Mouse (Mus musculus): ENCODE measurements around the gene Fgfr2. TPM values are rescaled to one million over a fixed set of nuclear protein-coding genes. Genes with fewer than 3 reads are reported as not detected.

Fgfr2 gene
- polyA plus RNA-seq, 1 experiment from 2014 or later: not detected

DNA sequence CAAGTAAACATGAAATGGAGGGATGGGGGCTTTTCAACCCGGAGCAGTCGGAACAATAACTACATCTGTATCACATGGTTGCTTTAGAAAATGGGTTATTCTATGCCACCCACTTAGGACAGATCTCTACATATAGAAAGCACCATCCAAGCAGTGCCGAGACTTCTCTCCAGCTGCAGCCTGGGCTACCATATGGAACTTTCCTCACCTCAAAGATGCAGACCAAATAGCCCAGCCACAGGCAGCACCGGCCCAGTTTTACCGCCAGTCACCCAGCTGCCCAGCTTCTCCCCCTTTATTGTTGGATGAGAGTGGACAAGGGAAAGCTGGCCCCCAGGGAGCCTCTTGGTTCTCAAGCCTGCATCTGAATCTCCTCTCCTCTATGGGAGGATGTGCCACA, 1172.0 kb downstream of the Fgfr2 start:
- 86% methylated on average over 5 of the region's 5 CpGs for WGBS (ENCODE audit: missing documents)
- H3K36me3 ChIP-seq (ENCODE audit: inconsistent target): no peaks in the 10 kb centered on the region
- H3K4me3 ChIP-seq (ENCODE audit: inconsistent target): no peak overlapping the region
- no peaks in the 10 kb centered on the region for H3K79me2 ChIP-seq (ENCODE audit: inconsistent target)
- H3K27ac ChIP-seq: no peak overlapping the region

DNA sequence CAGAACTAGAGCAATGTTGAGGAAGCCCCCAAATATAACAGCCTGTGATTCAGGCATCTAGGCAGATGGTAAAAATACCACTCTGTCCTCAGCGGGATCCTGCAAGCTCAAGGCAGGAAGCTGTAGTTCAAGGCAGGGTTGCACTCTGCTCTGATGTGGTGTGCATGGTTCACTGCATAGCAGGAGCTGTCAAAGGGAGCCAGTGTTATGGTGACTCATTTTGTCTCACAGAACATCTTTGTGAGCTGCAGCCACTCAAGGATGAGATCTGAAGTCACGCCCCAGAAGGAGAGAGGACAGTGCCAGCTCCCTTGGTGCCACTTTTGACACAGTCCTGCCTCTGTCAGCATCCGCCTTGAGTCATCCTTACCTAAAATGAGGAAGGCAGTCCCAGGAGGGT, 1185.5 kb downstream of the Fgfr2 start:
- H3K79me2 ChIP-seq (ENCODE audit: inconsistent target): no peaks in the 10 kb centered on the region
- no peak overlapping the region for H3K4me3 ChIP-seq (ENCODE audit: inconsistent target)
- no peaks in the 10 kb centered on the region for H3K36me3 ChIP-seq (ENCODE audit: inconsistent target)
- no peak overlapping the region for H3K27ac ChIP-seq
- WGBS (ENCODE audit: missing documents): 70% methylated on average over 3 of the region's 3 CpGs

GRCm38 (mm10) chr7:131927288-131928050, 1195.7 kb downstream of the Fgfr2 start:
- Histone ChIP-seq H3K4me3 (ENCODE audit: inconsistent target) (no peak overlapping the region), H3K27ac (no peak overlapping the region), H3K79me2 (ENCODE audit: inconsistent target) (no peaks in the 10 kb centered on the region), H3K36me3 (ENCODE audit: inconsistent target) (no peaks in the 10 kb centered on the region)
- 63% methylated on average over 9 of the region's 9 CpGs for whole genome bisulfite sequencing (ENCODE audit: missing documents)

- Histone ChIP-seq H3K79me2 (ENCODE audit: inconsistent target) (no peaks in the 10 kb centered on the region), H3K4me3 (ENCODE audit: inconsistent target) (no peak overlapping the region), H3K36me3 (ENCODE audit: inconsistent target) (no peaks in the 10 kb centered on the region), H3K27ac (no peak overlapping the region)
- 53% methylated on average over 7 of the region's 7 CpGs for WGBS (ENCODE audit: missing documents)
These were observed 1205.8 kb downstream of the Fgfr2 start for GRCm38 (mm10) chr7:131917384-131917783.

GRCm38 (mm10) chr7:131909611-131910010, 1213.5 kb downstream of the Fgfr2 start:
- H3K27ac ChIP-seq: no peak overlapping the region
- 78% methylated on average over 4 of the region's 4 CpGs for WGBS (ENCODE audit: missing documents)
- no peak overlapping the region for H3K4me3 ChIP-seq (ENCODE audit: inconsistent target)
- no peaks in the 10 kb centered on the region for H3K79me2 ChIP-seq (ENCODE audit: inconsistent target)
- no peaks in the 10 kb centered on the region for H3K36me3 ChIP-seq (ENCODE audit: inconsistent target)

DNA sequence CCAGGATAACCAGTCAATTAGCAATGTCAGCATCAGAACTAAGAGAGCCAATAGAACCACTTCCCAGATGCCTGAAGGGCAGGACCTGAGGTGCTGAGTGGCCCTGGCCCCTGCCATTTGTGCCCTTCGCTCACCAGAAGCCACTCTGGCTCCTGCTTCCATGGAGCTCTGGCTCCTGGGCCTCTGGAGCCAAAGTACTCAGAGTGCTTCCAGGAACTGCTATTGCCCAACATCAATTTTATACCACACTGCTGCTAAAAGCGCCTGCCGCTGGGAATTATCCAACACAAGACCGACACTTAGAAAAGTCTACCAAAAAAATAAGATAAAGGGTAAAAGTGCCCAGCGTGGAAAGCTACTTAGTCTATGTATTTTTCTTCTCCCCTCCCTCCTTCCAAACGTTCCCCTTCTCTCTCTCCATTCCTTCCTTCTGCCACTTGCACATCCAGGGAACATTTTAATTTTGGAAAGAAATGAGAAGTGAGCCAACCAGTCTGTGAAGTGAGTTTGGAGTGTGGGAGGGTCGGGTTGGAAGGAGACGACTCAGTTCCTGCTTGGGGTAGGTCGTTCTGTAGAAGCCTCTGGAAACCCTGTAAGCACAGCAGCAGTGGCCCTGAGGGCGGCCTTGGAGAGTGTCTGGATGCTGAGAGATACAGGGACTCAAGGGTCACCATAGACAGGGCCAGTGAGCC, 1216.5 kb downstream of the Fgfr2 start:
- Histone ChIP-seq H3K36me3 (ENCODE audit: inconsistent target) (no peaks in the 10 kb centered on the region), H3K4me3 (ENCODE audit: inconsistent target) (no peak overlapping the region), H3K27ac (no peak overlapping the region), H3K79me2 (ENCODE audit: inconsistent target) (no peaks in the 10 kb centered on the region)
- WGBS (ENCODE audit: missing documents): 76% methylated on average over 10 of the region's 10 CpGs

GRCm38 (mm10) chr7:131899356-131899755, 1223.8 kb downstream of the Fgfr2 start:
- 15% methylated on average over 2 of the region's 2 CpGs for WGBS (ENCODE audit: missing documents)
- Histone ChIP-seq H3K36me3 (ENCODE audit: inconsistent target) (no peaks in the 10 kb centered on the region), H3K4me3 (ENCODE audit: inconsistent target) (no peak overlapping the region), H3K27ac (no peak overlapping the region), H3K79me2 (ENCODE audit: inconsistent target) (no peaks in the 10 kb centered on the region)

GRCm38 (mm10) chr7:131897282-131897681, 1225.9 kb downstream of the Fgfr2 start:
- Histone ChIP-seq H3K36me3 (ENCODE audit: inconsistent target) (no peaks in the 10 kb centered on the region), H3K79me2 (ENCODE audit: inconsistent target) (no peaks in the 10 kb centered on the region), H3K4me3 (ENCODE audit: inconsistent target) (no peak overlapping the region), H3K27ac (no peak overlapping the region)
- WGBS (ENCODE audit: missing documents): 27% methylated on average over 4 of the region's 4 CpGs

DNA sequence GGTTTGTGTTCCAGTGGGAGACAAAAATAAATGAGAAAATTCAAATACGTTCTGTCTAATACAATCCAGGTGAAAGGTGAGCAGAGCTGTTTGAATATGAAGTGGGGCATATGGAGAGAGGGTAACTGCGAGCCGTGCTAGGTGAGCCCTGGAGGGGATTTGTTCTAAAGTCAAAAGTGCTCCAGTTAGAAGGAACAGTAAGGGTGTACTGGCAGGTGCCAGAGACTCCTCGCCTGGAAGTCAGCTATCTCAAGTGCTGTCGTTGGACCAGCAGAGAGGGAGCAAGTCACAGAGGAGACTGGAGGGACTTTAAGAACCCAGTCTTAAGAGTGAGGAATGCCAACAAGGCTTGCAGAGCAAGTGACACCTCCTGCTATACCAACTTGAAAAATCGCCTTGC, 1240.3 kb downstream of the Fgfr2 start:
- H3K79me2 ChIP-seq (ENCODE audit: inconsistent target): no peaks in the 10 kb centered on the region
- H3K27ac ChIP-seq: no peak overlapping the region
- H3K4me3 ChIP-seq (ENCODE audit: inconsistent target): no peak overlapping the region
- 62% methylated on average over 6 of the region's 6 CpGs for WGBS (ENCODE audit: missing documents)
- H3K36me3 ChIP-seq (ENCODE audit: inconsistent target): no peaks in the 10 kb centered on the region

DNA sequence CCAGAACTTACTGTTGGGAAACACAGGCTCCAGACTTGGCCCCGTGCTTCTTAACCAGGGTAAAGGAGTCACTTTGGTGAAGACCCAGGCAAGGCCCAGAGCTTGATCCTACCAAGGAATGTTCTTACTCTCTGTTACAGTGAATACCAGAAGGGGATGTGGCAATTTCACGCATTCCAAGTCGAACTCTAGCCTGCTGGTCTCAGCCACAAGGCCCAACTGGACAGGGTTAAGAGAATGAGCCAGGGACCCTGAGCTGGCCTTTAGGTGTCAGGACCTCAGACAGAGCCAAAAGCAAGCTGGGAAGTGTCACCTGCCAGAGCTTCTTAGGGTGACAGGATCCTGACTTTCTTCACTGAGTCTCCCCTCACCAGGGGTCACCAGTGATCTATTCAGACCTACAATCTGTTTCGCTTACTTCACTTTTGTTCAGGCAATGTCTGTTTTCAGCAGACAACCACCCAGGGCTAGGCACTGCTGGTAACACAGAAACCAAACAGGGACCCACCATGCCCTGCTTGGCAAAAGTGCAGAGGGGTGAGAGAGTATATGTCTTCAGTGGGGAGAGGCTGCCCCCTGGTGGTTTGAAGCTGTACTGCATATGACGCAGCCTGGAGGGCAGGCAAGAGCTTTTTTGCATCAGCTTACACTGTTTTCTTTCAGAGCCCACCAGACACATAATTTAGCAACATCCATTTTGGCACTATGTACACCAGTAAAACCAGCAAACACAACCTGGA, 1241.1 kb downstream of the Fgfr2 start:
- no peaks in the 10 kb centered on the region for H3K79me2 ChIP-seq (ENCODE audit: inconsistent target)
- WGBS (ENCODE audit: missing documents): 60% methylated on average over 5 of the region's 5 CpGs
- H3K27ac ChIP-seq: no peak overlapping the region
- H3K4me3 ChIP-seq (ENCODE audit: inconsistent target): no peak overlapping the region
- no peaks in the 10 kb centered on the region for H3K36me3 ChIP-seq (ENCODE audit: inconsistent target)

GRCm38 (mm10) chr7:131880150-131880549, 1243.0 kb downstream of the Fgfr2 start:
- Histone ChIP-seq H3K36me3 (ENCODE audit: inconsistent target) (no peaks in the 10 kb centered on the region), H3K79me2 (ENCODE audit: inconsistent target) (no peaks in the 10 kb centered on the region), H3K4me3 (ENCODE audit: inconsistent target) (no peak overlapping the region), H3K27ac (no peak overlapping the region)
- 86% methylated on average over 5 of the region's 5 CpGs for WGBS (ENCODE audit: missing documents)

DNA sequence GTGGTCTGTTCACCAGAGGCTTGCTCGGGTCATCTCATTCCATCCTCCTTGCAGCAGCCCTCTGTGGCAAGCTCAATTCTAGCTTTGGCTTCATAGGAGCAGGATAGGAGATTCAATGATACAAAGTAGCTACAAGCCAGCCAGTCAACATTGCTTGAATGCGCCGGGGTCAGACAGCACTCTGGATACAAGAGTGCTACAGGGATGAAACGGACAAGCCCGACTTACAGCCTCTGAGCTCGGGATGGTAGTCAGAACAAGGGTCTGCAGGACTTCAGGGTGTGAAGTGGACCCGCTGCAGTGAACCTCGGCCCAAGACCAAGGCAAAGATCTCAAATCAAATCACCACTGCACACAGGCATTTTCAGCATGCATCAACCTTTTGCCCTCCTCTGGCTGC, 1244.3 kb downstream of the Fgfr2 start:
- 63% methylated on average over 8 of the region's 8 CpGs for WGBS (ENCODE audit: missing documents)
- H3K4me3 ChIP-seq (ENCODE audit: inconsistent target): no peak overlapping the region
- H3K27ac ChIP-seq: no peak overlapping the region
- no peaks in the 10 kb centered on the region for H3K79me2 ChIP-seq (ENCODE audit: inconsistent target)
- H3K36me3 ChIP-seq (ENCODE audit: inconsistent target): no peaks in the 10 kb centered on the region

DNA sequence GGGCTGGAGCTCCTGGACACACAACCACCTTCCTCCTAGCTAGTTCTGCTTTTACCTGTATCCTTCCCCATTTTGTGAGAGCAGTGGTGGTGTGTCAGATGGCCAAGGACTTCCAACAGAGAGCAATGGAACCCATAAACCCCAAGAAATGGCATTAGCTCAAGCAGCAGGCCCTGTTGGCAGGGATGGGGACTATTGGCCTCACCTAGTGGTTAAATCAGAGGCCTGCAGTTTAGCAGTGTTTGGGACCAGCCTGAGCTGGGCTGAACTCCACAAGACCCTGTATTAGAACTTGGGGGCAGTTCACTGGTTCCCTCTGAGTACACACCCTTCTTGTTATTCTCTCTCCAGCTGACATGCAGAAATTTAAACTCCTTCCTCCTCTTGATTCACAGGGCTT, 1262.0 kb downstream of the Fgfr2 start:
- Histone ChIP-seq H3K36me3 (ENCODE audit: inconsistent target) (no peaks in the 10 kb centered on the region), H3K79me2 (ENCODE audit: inconsistent target) (no peaks in the 10 kb centered on the region), H3K4me3 (ENCODE audit: inconsistent target) (no peak overlapping the region), H3K27ac (no peak overlapping the region)

DNA sequence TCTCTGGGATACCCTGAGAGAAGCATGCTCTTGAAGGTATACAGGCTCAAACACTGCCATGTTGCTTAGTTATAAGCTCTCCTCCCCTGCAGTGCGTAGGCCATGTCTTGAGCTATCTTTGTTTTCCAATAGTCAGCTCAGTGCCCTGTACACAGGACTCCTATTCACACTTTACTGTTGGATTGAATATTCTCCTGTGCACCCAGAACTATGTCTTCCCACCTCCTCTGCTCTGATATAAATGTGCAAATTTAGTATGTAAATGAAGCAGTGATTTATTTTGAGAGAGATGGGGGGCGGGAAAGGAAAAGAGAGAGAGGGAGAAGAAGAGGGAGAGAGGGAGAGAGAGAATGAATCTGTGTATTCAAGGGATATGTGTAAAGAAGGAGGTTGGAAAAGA, 1267.5 kb downstream of the Fgfr2 start:
- no peak overlapping the region for H3K4me3 ChIP-seq (ENCODE audit: inconsistent target)
- no peaks in the 10 kb centered on the region for H3K36me3 ChIP-seq (ENCODE audit: inconsistent target)
- no peaks in the 10 kb centered on the region for H3K79me2 ChIP-seq (ENCODE audit: inconsistent target)
- no peak overlapping the region for H3K27ac ChIP-seq
- 91% methylated on average over 2 of the region's 2 CpGs for WGBS (ENCODE audit: missing documents)

GRCm38 (mm10) chr7:131850579-131850978, 1272.6 kb downstream of the Fgfr2 start:
- Histone ChIP-seq H3K36me3 (ENCODE audit: inconsistent target) (no peaks in the 10 kb centered on the region), H3K27ac (no peak overlapping the region), H3K79me2 (ENCODE audit: inconsistent target) (no peaks in the 10 kb centered on the region), H3K4me3 (ENCODE audit: inconsistent target) (no peak overlapping the region)
- WGBS (ENCODE audit: missing documents): 49% methylated on average over 4 of the region's 4 CpGs

Measured in macrophage (primary cell).